Mouse (Mus musculus): ENCODE data around the gene Aktip. TPM values are rescaled to one million over a fixed set of nuclear protein-coding genes. Genes with fewer than 3 reads are reported as not detected.

Gene Aktip
- polyA plus RNA-seq, 1 experiment from 2014 or later = 39.7 TPM

GRCm38 (mm10) chr8:91177708-91178107 is 22.1 kb downstream of the Aktip start:
- H3K27ac ChIP-seq = no peak overlapping the region
- no peaks in the 10 kb centered on the region for H3K36me3 ChIP-seq
- H3K4me3 ChIP-seq = no peak overlapping the region
- DNase-seq (ENCODE audit: low spot score) = no peak
- H3K27me3 ChIP-seq (ENCODE audit: low read depth, poor library complexity, severe bottlenecking) = peaks cover 23% of the 10 kb centered on the region; the same call in 1 of the 2 replicates
- WGBS = 67% methylated on average over 1 of the region's 1 CpGs
- H3K4me1 ChIP-seq = no peaks in the 10 kb centered on the region
- no peaks in the 10 kb centered on the region for H3K9me3 ChIP-seq (replicated peaks)

- Histone ChIP-seq H3K27me3 (ENCODE audit: low read depth, poor library complexity, severe bottlenecking) (peaks cover 23% of the 10 kb centered on the region; the same call in 1 of the 2 replicates), H3K4me1 (peaks cover 12% of the 10 kb centered on the region), H3K27ac (no peak overlapping the region), H3K4me3 (no peak overlapping the region), H3K36me3 (no peaks in the 10 kb centered on the region), H3K9me3 (replicated peaks) (no peaks in the 10 kb centered on the region)
- 86% methylated on average over 14 of the region's 14 CpGs for WGBS
- no peak for DNase-seq (ENCODE audit: low spot score)
Measured at GRCm38 (mm10) chr8:91176176-91176575, 23.6 kb downstream of the Aktip start.

GRCm38 (mm10) chr8:91171605-91172004 is 28.2 kb downstream of the Aktip start:
- WGBS = 37% methylated on average over 13 of the region's 13 CpGs
- DNase-seq (ENCODE audit: low spot score) = peak; percentile 57
- H3K27ac ChIP-seq = 0 out of 2 replicates have a peak overlapping the region, but pooled peaks have one; percentile 17

DNA sequence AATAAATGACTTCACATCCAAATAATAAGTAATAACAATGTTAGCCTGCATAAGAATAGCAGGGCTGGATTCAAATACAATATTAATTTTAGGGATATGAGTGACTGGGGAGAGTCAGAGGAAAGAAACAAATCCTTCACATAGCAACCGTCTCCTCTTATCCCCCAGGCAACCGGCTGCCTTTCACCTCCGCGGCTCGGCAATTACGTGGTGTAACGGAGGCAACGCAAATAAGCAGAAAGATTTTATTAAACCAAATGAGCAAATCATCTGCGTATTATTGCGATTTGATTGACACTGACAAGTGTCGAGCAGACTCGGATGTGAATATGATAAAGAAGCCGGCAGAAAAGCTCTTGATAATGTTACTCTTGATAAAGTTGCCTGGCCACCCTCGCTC is 28.9 kb downstream of the Aktip start:
- no peak overlapping the region for H3K4me3 ChIP-seq
- WGBS = 80% methylated on average over 14 of the region's 14 CpGs
- H3K27ac ChIP-seq = no peak overlapping the region
- H3K4me1 ChIP-seq = peaks cover 25% of the 10 kb centered on the region
- peaks cover 15% of the 10 kb centered on the region for H3K27me3 ChIP-seq (ENCODE audit: low read depth, poor library complexity, severe bottlenecking)
- H3K9me3 ChIP-seq (replicated peaks) = no peaks in the 10 kb centered on the region
- H3K36me3 ChIP-seq = no peaks in the 10 kb centered on the region
- DNase-seq (ENCODE audit: low spot score) = no peak

More at GRCm38 (mm10) chr8:91171605-91172004, 28.2 kb downstream of the Aktip start:
- no peaks in the 10 kb centered on the region for H3K9me3 ChIP-seq (replicated peaks)
- H3K4me3 ChIP-seq = no peak overlapping the region
- H3K4me1 ChIP-seq = peaks cover 25% of the 10 kb centered on the region
- peaks cover 20% of the 10 kb centered on the region for H3K27me3 ChIP-seq (ENCODE audit: low read depth, poor library complexity, severe bottlenecking)
- H3K36me3 ChIP-seq = no peaks in the 10 kb centered on the region

- Histone ChIP-seq H3K4me3 (no peak overlapping the region), H3K9me3 (replicated peaks) (no peaks in the 10 kb centered on the region), H3K27ac (no peak overlapping the region), H3K36me3 (no peaks in the 10 kb centered on the region), H3K4me1 (peaks cover 25% of the 10 kb centered on the region), H3K27me3 (ENCODE audit: low read depth, poor library complexity, severe bottlenecking) (peaks cover 10% of the 10 kb centered on the region)
- DNase-seq (ENCODE audit: low spot score) = no peak
- 72% methylated on average over 6 of the region's 6 CpGs for WGBS
Measured at GRCm38 (mm10) chr8:91170152-91170551, 29.6 kb downstream of the Aktip start.

DNA sequence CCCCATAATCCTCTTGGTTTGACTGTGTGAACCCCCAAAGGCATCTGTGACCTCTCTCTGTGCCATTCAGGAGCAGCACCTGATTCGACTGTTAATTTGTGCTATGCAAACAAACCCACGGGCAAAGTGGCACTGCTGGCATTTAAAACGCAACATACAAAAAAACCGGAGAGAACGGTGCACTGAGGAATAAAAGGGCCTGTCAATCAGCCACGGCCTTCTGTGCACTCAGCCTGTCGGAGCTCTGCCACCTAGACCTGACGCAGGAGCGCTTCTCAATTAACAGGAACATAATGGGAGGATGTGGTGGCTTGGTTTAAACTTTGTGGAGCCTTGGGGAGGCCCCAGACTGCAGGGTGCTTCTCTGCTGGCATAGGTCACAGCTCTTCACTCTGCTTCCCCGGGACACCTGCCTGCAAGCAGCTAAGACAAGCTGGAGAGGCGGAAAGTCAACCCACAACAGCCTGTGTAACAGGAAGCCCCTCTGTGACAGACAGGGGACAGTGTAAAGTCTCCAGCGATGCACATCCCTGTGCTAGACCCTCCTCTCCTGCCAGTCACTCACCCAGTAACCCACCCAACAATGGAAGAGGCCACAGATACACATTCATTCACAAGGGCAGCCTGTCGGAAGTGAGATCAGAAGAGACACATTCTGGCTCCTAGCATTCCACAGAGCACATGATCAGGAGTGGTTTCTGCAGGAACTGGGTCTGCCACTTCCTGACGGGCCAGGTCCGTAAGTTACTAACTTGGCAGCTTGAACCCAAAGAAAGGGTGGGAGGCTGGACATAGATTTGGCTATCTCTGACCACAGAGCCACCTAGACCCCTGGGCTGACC is 39.6 kb downstream of the Aktip start:
- no peak for DNase-seq (ENCODE audit: low spot score)

GRCm38 (mm10) chr8:91158617-91159016 is 41.2 kb downstream of the Aktip start:
- Histone ChIP-seq H3K27me3 (ENCODE audit: low read depth, poor library complexity, severe bottlenecking) (no peaks in the 10 kb centered on the region), H3K27ac (no peak overlapping the region), H3K36me3 (no peaks in the 10 kb centered on the region), H3K9me3 (replicated peaks) (no peaks in the 10 kb centered on the region), H3K4me1 (no peaks in the 10 kb centered on the region), H3K4me3 (no peak overlapping the region)
- DNase-seq (ENCODE audit: low spot score) = no peak
- WGBS = 93% methylated on average over 10 of the region's 10 CpGs

More for the DNA sequence above, 39.6 kb downstream of the Aktip start:
- Histone ChIP-seq H3K36me3 (no peaks in the 10 kb centered on the region), H3K27me3 (ENCODE audit: low read depth, poor library complexity, severe bottlenecking) (no peaks in the 10 kb centered on the region), H3K27ac (no peak overlapping the region), H3K4me3 (no peak overlapping the region), H3K9me3 (replicated peaks) (no peaks in the 10 kb centered on the region), H3K4me1 (no peaks in the 10 kb centered on the region)
- WGBS = 83% methylated on average over 15 of the region's 15 CpGs

DNA sequence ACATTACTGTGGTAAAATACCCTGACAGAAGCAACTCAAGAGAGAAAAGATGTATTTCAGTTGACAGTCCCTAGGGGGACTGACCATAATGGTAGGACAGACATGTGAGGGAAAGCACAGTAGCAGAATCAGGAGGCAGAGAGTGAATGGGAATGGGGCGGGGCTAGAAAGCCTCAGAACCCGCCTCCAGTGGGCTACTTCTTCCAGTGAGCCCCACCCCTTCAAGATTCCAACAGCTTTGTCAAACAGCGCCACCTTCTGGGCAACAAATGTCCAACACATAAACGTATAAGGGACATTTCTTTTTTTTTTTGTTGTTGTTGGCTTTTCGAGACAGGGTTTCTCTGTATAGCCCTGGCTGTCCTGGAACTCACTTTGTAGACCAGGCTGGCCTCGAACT is 45.2 kb downstream of the Aktip start:
- Histone ChIP-seq H3K27ac (no peak overlapping the region), H3K4me1 (no peaks in the 10 kb centered on the region), H3K4me3 (no peak overlapping the region), H3K36me3 (no peaks in the 10 kb centered on the region), H3K9me3 (replicated peaks) (no peaks in the 10 kb centered on the region), H3K27me3 (ENCODE audit: low read depth, poor library complexity, severe bottlenecking) (no peaks in the 10 kb centered on the region)
- WGBS = 50% methylated on average over 6 of the region's 6 CpGs
- no peak for DNase-seq (ENCODE audit: low spot score)

GRCm38 (mm10) chr8:91153831-91154230 is 45.9 kb downstream of the Aktip start:
- Histone ChIP-seq H3K27me3 (ENCODE audit: low read depth, poor library complexity, severe bottlenecking) (no peaks in the 10 kb centered on the region), H3K4me3 (no peak overlapping the region), H3K36me3 (no peaks in the 10 kb centered on the region), H3K27ac (no peak overlapping the region), H3K4me1 (peaks cover 7% of the 10 kb centered on the region), H3K9me3 (replicated peaks) (no peaks in the 10 kb centered on the region)
- DNase-seq (ENCODE audit: low spot score) = no peak
- 79% methylated on average over 3 of the region's 3 CpGs for WGBS

GRCm38 (mm10) chr8:91151531-91151930 is 48.2 kb downstream of the Aktip start:
- 91% methylated on average over 7 of the region's 7 CpGs for WGBS
- no peak for DNase-seq (ENCODE audit: low spot score)

GRCm38 (mm10) chr8:91149298-91149697 is 50.5 kb downstream of the Aktip start:
- Histone ChIP-seq H3K27me3 (ENCODE audit: low read depth, poor library complexity, severe bottlenecking) (no peaks in the 10 kb centered on the region), H3K27ac (no peak overlapping the region), H3K4me1 (peaks cover 18% of the 10 kb centered on the region), H3K9me3 (replicated peaks) (no peaks in the 10 kb centered on the region), H3K4me3 (no peak overlapping the region), H3K36me3 (no peaks in the 10 kb centered on the region)
- no peak for DNase-seq (ENCODE audit: low spot score)
- WGBS = 58% methylated on average over 3 of the region's 3 CpGs

More at GRCm38 (mm10) chr8:91151531-91151930, 48.2 kb downstream of the Aktip start:
- Histone ChIP-seq H3K4me3 (no peak overlapping the region), H3K36me3 (no peaks in the 10 kb centered on the region), H3K27me3 (ENCODE audit: low read depth, poor library complexity, severe bottlenecking) (no peaks in the 10 kb centered on the region), H3K4me1 (peaks cover 18% of the 10 kb centered on the region), H3K27ac (no peak overlapping the region), H3K9me3 (replicated peaks) (no peaks in the 10 kb centered on the region)

- H3K27ac ChIP-seq = no peak overlapping the region
- H3K4me1 ChIP-seq = peaks cover 18% of the 10 kb centered on the region
- no peaks in the 10 kb centered on the region for H3K27me3 ChIP-seq (ENCODE audit: low read depth, poor library complexity, severe bottlenecking)
- DNase-seq (ENCODE audit: low spot score) = no peak
- H3K9me3 ChIP-seq (replicated peaks) = no peaks in the 10 kb centered on the region
- H3K36me3 ChIP-seq = no peaks in the 10 kb centered on the region
- WGBS = 33% methylated on average over 15 of the region's 15 CpGs
- H3K4me3 ChIP-seq = 0 out of 2 replicates have a peak overlapping the region, but pooled peaks have one; percentile 7
Measured at GRCm38 (mm10) chr8:91148643-91149178, 51.1 kb downstream of the Aktip start.

DNA sequence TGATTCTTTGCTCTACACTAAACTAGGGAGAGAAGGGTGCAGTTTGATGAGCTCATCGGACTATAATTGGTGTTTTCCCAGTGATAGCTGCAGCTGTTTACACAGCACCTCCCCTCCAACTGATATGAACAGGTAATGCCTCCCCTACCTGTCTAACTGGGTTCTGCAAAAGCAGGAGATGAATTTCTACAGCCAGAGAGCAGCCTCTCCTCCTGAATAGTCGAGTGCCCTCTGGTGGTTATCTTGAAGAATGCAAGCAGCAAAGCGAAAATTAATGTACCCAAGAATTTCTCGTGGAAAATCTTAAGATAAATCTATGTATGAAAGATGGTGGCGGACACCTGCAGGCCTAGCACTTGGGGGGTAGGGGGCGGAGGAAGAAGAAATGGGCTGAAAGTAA is 52.1 kb downstream of the Aktip start:
- Histone ChIP-seq H3K9me3 (replicated peaks) (no peaks in the 10 kb centered on the region), H3K27ac (no peak overlapping the region), H3K27me3 (ENCODE audit: low read depth, poor library complexity, severe bottlenecking) (no peaks in the 10 kb centered on the region), H3K4me1 (peaks cover 18% of the 10 kb centered on the region), H3K4me3 (no peak overlapping the region), H3K36me3 (no peaks in the 10 kb centered on the region)
- WGBS = 11% methylated on average over 6 of the region's 6 CpGs
- no peak for DNase-seq (ENCODE audit: low spot score)

All from limb, embryonic 10.5 days (tissue).